Mouse (Mus musculus): ENCODE data around the gene Ptms. TPM values are rescaled to one million over a fixed set of nuclear protein-coding genes. Genes with fewer than 3 reads are reported as not detected.
A peak's percentile ranks its signal among the peaks of the same experiment; 100 is the strongest.
"Not testable (repeated sequence)": the region's sequence is repeated elsewhere in the genome, so short reads cannot be mapped to it uniquely, and the experiment has no call there.

Gene Ptms
- polyA plus RNA-seq, 2 experiments = 29.7 to 109 TPM

- peak; percentile 71 to 77 (median 74) for DNase-seq (ENCODE audit: low read depth in 3 of 3, low spot score in 3 of 3)
- Histone ChIP-seq H3K27me3 (ENCODE audit: control insufficient read depth, insufficient read depth, low read length) (no peaks in the 10 kb centered on the region), H3K9me3 (ENCODE audit: control insufficient read depth, low read length) (no peaks in the 10 kb centered on the region), H3K4me2 (ENCODE audit: low read depth) (peak overlapping the region; percentile 96), H3K4me3 (ENCODE audit: insufficient read depth in 1 of 2, low read depth in 2 of 2, low read length in 2 of 2) (peak overlapping the region; percentile 63 to 68), H3K4me1 (replicated peaks; ENCODE audit: control insufficient read depth in 2 of 2, insufficient read depth in 2 of 2, low read length in 1 of 2) (peaks cover 0 to 5% of the 10 kb centered on the region in 2 experiments; a peak in 2 of 4 replicates), H3K9ac (replicated peaks) (peak overlapping the region; percentile 60), H3K36me3 (replicated peaks; ENCODE audit: control insufficient read depth, insufficient read depth, low read depth) (no peaks in the 10 kb centered on the region), H3K27ac (peak overlapping the region; percentile 63)
- peak; percentile 80 for ATAC-seq (ENCODE audit: insufficient read depth)
- WGBS (ENCODE audit: insufficient replicate concordance) = under 1% methylated on average over 23 of the region's 23 CpGs
- TF ChIP-seq EP300 (IDR thresholded peaks at IDR 0.05; ENCODE audit: low read depth) (no peak), CTCF (IDR thresholded peaks at IDR 0.05; ENCODE audit: low read depth) (peak; percentile 99)
These were observed 16.2 kb downstream of the Ptms start for GRCm38 (mm10) chr6:124903580-124904151.

DNA sequence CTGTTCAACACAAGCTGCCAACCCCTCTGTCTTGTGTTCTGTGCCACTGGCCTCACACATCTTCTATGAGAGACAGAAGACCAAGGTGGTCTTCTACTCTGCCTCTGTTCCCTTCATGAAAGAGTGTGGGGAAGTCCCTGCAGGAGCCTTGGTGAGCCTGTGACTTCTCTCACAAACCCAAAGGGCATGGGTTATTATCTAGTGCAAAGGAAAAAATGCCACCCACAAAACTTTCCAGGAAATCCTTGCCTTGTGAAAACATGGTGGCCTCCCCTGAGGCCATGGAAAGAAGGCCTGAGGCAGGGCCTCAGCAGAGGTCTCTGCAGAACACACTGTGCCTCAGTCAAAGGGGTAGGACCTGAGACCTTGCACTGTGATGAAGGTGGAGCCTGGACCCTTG is 18.1 kb downstream of the Ptms start:
- H3K4me3 ChIP-seq (ENCODE audit: insufficient read depth in 1 of 2, low read depth in 2 of 2, low read length in 2 of 2) = no peak overlapping the region
- no peaks in the 10 kb centered on the region for H3K9me3 ChIP-seq (ENCODE audit: control insufficient read depth, low read length)
- TF ChIP-seq CTCF (IDR thresholded peaks at IDR 0.05; ENCODE audit: low read depth) = no peak
- TF ChIP-seq EP300 (IDR thresholded peaks at IDR 0.05; ENCODE audit: low read depth) = no peak
- DNase-seq (ENCODE audit: low read depth in 3 of 3, low spot score in 3 of 3) (no peak), ATAC-seq (ENCODE audit: insufficient read depth) (no peak)
- H3K9ac ChIP-seq (replicated peaks) = no peak overlapping the region
- peaks cover 0 to 5% of the 10 kb centered on the region in 2 experiments; a peak in 2 of 4 replicates for H3K4me1 ChIP-seq (replicated peaks; ENCODE audit: control insufficient read depth in 2 of 2, insufficient read depth in 2 of 2, low read length in 1 of 2)
- H3K27ac ChIP-seq = no peak overlapping the region
- H3K27me3 ChIP-seq (ENCODE audit: control insufficient read depth, insufficient read depth, low read length) = no peaks in the 10 kb centered on the region
- H3K4me2 ChIP-seq (ENCODE audit: low read depth) = no peak overlapping the region
- no peaks in the 10 kb centered on the region for H3K36me3 ChIP-seq (replicated peaks; ENCODE audit: control insufficient read depth, insufficient read depth, low read depth)

GRCm38 (mm10) chr6:124900801-124901480 is 19.0 kb downstream of the Ptms start:
- H3K27me3 ChIP-seq (ENCODE audit: control insufficient read depth, insufficient read depth, low read length) = no peaks in the 10 kb centered on the region
- no peak overlapping the region for H3K4me2 ChIP-seq (ENCODE audit: low read depth)
- 23% methylated on average over 10 of the region's 10 CpGs for WGBS (ENCODE audit: insufficient replicate concordance)
- H3K36me3 ChIP-seq (replicated peaks; ENCODE audit: control insufficient read depth, insufficient read depth, low read depth) = no peaks in the 10 kb centered on the region
- H3K9me3 ChIP-seq (ENCODE audit: control insufficient read depth, low read length) = no peaks in the 10 kb centered on the region
- ATAC-seq (ENCODE audit: insufficient read depth) (no peak), DNase-seq (ENCODE audit: low read depth in 3 of 3, low spot score in 3 of 3) (no peak)
- no peak overlapping the region for H3K27ac ChIP-seq
- H3K4me3 ChIP-seq (ENCODE audit: insufficient read depth in 1 of 2, low read depth in 2 of 2, low read length in 2 of 2) = no peak overlapping the region
- TF ChIP-seq EP300 (IDR thresholded peaks at IDR 0.05; ENCODE audit: low read depth) (no peak), CTCF (IDR thresholded peaks at IDR 0.05; ENCODE audit: low read depth) (no peak)
- H3K9ac ChIP-seq (replicated peaks) = no peak overlapping the region
- H3K4me1 ChIP-seq (replicated peaks; ENCODE audit: control insufficient read depth in 2 of 2, insufficient read depth in 2 of 2, low read length in 1 of 2) = peaks cover 0 to 5% of the 10 kb centered on the region in 2 experiments; a peak in 2 of 4 replicates

DNA sequence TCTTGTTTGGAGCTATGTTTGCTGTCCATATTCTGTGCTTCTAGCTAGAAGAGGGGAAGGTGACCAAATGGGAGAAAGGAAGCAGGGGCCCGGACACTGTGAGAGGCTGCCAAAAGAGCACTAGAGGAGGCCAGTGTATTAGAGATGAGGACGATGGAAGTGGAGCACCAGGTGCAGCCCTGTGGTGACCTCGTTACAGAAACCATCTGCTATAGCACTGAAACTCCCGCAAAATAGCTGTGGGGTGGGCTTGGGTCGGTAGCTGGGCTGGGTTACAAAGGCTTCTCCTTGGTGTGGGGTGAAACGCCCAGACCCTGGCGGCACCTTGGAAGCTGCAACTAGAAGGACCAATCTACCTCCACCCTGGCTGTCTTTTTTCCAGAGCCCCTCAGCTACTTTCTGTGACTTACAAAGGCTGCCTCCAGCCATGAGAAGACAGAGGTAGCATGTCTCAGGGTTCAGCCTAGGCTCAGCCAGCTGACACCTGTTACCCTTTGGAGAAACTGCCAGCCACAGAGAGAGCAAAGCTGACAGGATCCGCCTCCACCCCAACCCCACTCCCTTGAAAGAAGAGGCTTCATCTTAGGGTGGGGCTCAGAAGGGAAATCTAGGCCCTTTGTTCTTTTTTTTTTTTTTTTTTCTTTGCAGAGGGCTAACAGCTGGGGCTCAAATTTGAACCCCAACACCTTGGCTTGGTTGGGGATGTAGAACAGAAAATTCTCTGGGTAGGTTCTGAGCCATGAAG is 19.7 kb downstream of the Ptms start:
- Histone ChIP-seq H3K4me3 (ENCODE audit: insufficient read depth in 1 of 2, low read depth in 2 of 2, low read length in 2 of 2) (no peak overlapping the region), H3K4me1 (replicated peaks; ENCODE audit: control insufficient read depth in 2 of 2, insufficient read depth in 2 of 2, low read length in 1 of 2) (peaks cover 0 to 5% of the 10 kb centered on the region in 2 experiments; a peak in 2 of 4 replicates), H3K27me3 (ENCODE audit: control insufficient read depth, insufficient read depth, low read length) (no peaks in the 10 kb centered on the region), H3K9ac (replicated peaks) (no peak overlapping the region), H3K27ac (no peak overlapping the region), H3K36me3 (replicated peaks; ENCODE audit: control insufficient read depth, insufficient read depth, low read depth) (no peaks in the 10 kb centered on the region), H3K4me2 (ENCODE audit: low read depth) (no peak overlapping the region), H3K9me3 (ENCODE audit: control insufficient read depth, low read length) (no peaks in the 10 kb centered on the region)
- WGBS (ENCODE audit: insufficient replicate concordance) = 59% methylated on average over 8 of the region's 8 CpGs
- ATAC-seq (ENCODE audit: insufficient read depth) (no peak), DNase-seq (ENCODE audit: low read depth in 3 of 3, low spot score in 3 of 3) (no peak)
- TF ChIP-seq EP300 (IDR thresholded peaks at IDR 0.05; ENCODE audit: low read depth) = no peak
- TF ChIP-seq CTCF (IDR thresholded peaks at IDR 0.05; ENCODE audit: low read depth) = no peak

GRCm38 (mm10) chr6:124898359-124898758 is 21.5 kb downstream of the Ptms start:
- H3K27ac ChIP-seq = no peak overlapping the region
- DNase-seq (ENCODE audit: low read depth in 3 of 3, low spot score in 3 of 3) (no peak), ATAC-seq (ENCODE audit: insufficient read depth) (no peak)
- no peaks in the 10 kb centered on the region for H3K9me3 ChIP-seq (ENCODE audit: control insufficient read depth, low read length)
- 14% methylated on average over 3 of the region's 3 CpGs for WGBS (ENCODE audit: insufficient replicate concordance)
- no peaks in the 10 kb centered on the region for H3K27me3 ChIP-seq (ENCODE audit: control insufficient read depth, insufficient read depth, low read length)
- no peak overlapping the region for H3K4me2 ChIP-seq (ENCODE audit: low read depth)
- H3K9ac ChIP-seq (replicated peaks) = no peak overlapping the region
- no peaks in the 10 kb centered on the region for H3K36me3 ChIP-seq (replicated peaks; ENCODE audit: control insufficient read depth, insufficient read depth, low read depth)
- TF ChIP-seq EP300 (IDR thresholded peaks at IDR 0.05; ENCODE audit: low read depth) (no peak), CTCF (IDR thresholded peaks at IDR 0.05; ENCODE audit: low read depth) (no peak)
- H3K4me1 ChIP-seq (replicated peaks; ENCODE audit: control insufficient read depth in 2 of 2, insufficient read depth in 2 of 2, low read length in 1 of 2) = no peaks in the 10 kb centered on the region
- no peak overlapping the region for H3K4me3 ChIP-seq (ENCODE audit: insufficient read depth in 1 of 2, low read depth in 2 of 2, low read length in 2 of 2)

DNA sequence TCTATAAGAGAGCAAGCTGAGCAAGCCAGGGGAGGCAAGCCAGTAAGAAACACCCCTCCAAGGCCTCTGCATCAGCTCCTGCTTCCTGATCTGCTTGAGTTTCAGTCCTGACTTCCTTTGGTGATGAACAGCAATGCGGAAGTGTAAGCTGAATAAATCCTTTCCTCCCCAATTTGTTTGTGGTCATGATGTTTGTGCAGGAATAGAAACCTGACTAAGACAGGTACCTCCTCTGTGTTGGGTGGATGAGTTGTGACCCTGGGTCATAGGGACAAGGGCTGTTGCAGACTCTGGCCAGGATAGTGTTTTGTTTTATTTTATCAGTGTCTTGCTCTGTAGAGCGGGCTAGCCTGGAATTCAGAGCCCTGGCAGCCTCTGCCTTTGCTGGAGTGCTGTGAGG is 25.8 kb downstream of the Ptms start:
- ATAC-seq (ENCODE audit: insufficient read depth); H3K4me1 ChIP-seq (replicated peaks; ENCODE audit: control insufficient read depth in 2 of 2, insufficient read depth in 2 of 2, low read length in 1 of 2); H3K9ac ChIP-seq (replicated peaks); H3K27ac ChIP-seq; H3K4me3 ChIP-seq (ENCODE audit: insufficient read depth in 1 of 2, low read depth in 2 of 2, low read length in 2 of 2); H3K36me3 ChIP-seq (replicated peaks; ENCODE audit: control insufficient read depth, insufficient read depth, low read depth); H3K27me3 ChIP-seq (ENCODE audit: control insufficient read depth, insufficient read depth, low read length); DNase-seq (ENCODE audit: low read depth in 3 of 3, low spot score in 3 of 3); H3K9me3 ChIP-seq (ENCODE audit: control insufficient read depth, low read length); H3K4me2 ChIP-seq (ENCODE audit: low read depth): not testable (repeated sequence)
- WGBS (ENCODE audit: insufficient replicate concordance) = 81% methylated on average over 2 of the region's 2 CpGs

Measured in liver, embryonic 14.5 days (tissue).